Mouse (Mus musculus) small intestine, adult 2 months (tissue): ENCODE measurements around the gene Wfdc15a.

ENCODE experiments used
- CTCF ChIP-seq: fragments of 200-500 bp; IDR thresholded peaks from 2 replicates; pipeline ENCODE4 v1.5.1; 2012; ENCODE audit warnings: low read depth, mild to moderate bottlenecking, control low read depth, inconsistent platforms, low read length, moderate library complexity, mixed read lengths; ENCODE audit not compliant: insufficient replicate concordance, insufficient read length; ENCODE audit errors: extremely low read depth
- POLR2A ChIP-seq: fragments of 200-500 bp; IDR thresholded peaks from 2 replicates; pipeline ENCODE4 v1.6.1; 2012; ENCODE audit warnings: low read depth, mild to moderate bottlenecking, control low read depth, inconsistent platforms, low read length, moderate library complexity

DNA sequence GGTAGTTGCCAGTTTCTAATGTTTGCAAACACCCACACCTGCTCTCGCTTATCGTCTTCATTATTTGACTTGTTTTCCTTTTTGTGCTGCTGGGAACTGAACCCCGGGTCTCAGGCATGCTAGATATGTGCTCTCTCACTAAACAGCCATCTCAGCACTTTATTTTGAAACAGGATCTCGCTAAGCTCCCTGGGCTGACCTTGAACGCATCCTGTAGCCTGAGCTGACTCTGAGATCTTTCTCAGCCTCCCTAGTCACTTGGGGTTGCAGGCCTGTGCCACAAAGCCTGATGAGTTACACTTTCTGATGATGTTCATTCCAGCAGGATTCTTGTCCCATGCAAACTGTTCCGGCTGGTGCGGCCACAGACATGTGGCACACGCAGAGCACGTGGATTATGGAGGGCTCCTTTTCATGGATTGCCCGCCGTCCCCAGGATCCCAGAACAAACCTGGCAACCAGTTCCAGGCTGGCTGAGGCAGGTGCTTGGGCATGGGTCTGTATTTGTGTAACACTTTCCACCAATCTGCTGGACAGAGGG, 38.3 kb downstream of the Wfdc15a start:
- TF ChIP-seq CTCF (no peak), POLR2A (no peak)
